Mouse (Mus musculus) embryo, embryonic 10 days (tissue): Measurements from ENCODE around the gene Nckap5.
"Not testable (repeated sequence)": the region's sequence is repeated elsewhere in the genome, so short reads cannot be mapped to it uniquely, and the experiment has no call there.

Experiments used
- DNase-seq: peaks from one replicate; pipeline ENCODE4 v3.0.0-alpha.2; 2015; ENCODE audit warnings: low spot score

Nckap5 gene

DNA sequence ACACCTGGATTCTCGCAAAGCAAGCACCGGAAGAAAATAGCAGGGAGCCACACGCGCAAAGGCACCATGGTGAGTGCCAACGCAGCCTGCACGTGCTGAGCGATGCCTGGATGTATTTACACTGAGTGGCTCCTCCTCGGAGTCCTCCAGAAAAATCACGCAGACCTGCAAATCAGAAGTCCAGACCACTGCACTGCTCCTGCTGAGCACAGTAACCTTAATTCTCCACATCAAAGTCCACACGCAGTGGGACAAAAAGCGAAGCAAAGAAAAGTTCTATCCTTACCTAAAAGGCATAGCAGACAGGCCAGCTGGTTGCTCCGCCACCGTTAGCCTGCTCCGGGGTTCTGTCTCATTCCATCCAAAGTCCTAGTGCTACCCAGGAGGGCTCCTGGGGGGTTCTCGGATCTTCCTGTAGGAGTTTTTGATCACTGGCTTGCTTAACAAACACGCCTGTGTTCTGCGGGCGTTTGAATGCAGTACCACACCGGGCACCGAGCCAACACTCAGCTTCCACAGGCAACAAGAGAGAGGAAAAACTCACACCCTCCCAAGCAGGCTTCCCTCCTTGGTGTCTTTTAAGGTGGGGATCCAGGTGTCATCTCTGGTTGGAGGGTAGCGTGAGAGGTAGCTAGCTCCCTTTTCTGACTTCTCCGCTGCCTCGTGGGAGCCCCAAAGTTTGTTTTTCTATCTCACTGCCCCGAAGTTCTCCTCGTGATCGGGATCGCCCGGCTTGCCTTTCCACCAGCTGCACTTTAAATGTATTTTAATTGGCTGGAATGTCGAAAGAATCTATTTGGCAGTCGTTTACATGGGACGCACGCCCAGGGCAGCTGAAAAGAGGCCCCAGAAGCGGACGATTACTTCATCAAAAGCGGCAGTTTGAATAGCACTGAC, at the start of gene Nckap5:
Nckap5 (minus strand) TSS at position 769 of the 897 bp plus-strand sequence.
- DNase-seq: peak; percentile 51

- DNase-seq: no peak
Observed at GRCm38 (mm10) chr1:126877495-126877894, 46.9 kb upstream of the Nckap5 start.

- no peak for DNase-seq
Observed at GRCm38 (mm10) chr1:126868372-126868771, 37.8 kb upstream of the Nckap5 start.

DNA sequence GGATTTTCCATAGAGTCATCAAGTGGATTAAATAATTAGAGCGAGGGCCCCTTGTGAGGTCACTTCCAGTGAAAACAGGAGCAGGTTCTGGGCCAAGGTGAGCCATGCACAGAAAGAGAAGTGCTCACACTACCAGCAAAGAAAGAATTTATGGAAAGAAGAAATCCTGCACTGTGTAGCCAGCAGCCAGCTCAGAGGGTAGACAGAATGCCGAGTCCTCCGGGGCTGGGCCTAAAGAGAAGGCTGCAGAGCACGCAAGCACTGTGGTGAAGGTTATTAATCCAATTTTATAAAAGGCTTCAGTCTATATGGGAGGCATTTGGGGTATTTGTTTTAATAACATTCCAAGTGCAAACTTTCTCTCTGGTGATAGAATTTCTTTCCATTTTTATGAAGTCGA, 37.3 kb upstream of the Nckap5 start:
- no peak for DNase-seq

DNA sequence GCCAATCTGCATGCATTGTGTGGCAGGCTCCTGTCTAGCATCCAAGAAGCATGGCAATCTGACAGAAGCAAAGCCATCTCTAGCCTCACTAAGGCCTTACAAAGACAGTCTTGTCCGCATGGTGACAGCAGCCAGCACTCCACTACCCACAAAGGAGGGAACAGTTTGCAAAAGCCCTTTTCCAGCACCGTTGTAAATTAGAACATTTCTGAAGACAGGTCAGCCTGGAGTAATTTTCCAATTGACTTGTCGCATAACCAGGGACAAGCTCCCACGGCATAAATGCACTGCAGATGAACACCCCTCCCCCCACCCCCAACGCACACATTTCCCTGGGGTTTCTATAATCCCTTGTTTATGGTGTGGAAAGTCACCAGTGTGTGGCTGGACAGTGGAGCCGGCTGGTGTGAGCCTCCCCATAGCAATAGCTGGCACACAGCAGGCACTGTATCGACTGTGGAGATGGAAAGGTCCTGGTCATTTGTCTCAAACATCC, 35.0 kb upstream of the Nckap5 start:
- peak; percentile 29 for DNase-seq

GRCm38 (mm10) chr1:126861816-126862215, 31.2 kb upstream of the Nckap5 start:
- DNase-seq: peak; percentile 74

DNA sequence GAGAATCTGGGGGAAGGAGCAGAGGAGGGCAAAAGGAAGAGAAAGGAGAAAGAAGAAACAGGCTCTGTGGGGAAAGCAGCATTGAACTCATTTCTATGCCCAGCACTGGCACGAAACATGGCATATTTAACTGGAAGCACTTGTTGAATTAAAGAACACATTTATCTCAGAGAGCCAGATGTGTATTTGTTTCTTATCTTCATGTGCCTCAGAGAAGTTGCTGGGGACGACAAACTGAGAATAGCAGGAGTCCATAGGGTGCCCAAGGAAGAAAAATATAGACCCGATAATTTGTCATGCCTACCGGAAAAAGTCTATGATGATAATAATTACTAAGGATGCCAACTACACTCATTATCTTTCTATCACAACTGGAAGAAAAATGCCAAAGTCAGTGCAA, 29.9 kb upstream of the Nckap5 start:
- no peak for DNase-seq

DNA sequence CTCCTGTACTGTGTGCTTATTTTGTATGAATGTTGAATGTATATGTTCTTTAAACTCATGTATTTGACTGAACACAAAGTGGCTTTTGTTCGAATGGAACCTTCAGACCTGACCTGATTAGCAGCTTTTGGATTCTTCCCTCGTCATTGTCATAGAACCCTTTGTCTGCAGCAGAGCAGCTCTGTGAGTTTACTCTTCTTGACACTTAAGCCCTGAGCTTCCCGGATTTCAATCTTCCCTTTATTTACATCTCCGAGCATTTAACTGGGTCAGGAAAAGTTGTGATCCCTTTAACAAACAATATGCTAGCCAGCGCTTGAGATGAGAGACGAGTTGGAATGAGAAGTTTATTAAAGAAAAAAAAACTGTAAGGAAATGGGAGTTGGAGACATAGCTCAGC, 18.9 kb upstream of the Nckap5 start:
- DNase-seq: no peak

- no peak for DNase-seq
Observed at GRCm38 (mm10) chr1:126846317-126846716, 15.7 kb upstream of the Nckap5 start.

DNA sequence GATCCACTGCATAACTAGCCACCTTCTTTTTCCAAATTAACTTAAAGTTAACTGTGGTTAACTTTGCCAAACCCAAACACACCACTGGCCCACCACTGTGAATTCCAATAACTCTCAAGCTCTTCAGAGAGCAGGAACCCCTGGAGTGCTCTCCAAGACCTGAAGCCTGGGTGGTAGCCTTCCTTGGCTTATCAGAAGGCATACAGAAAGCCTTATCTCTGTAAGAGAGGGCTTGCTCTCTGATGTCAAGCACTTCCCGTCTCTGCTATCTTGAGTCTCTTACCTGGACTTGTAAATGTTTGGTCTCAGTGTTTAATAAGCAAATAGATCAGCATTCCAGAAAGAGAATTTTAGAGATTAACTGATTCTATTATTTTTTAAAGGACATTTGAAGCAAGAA, 2.3 kb upstream of the Nckap5 start:
- DNase-seq: no peak

- DNase-seq: no peak
Observed at GRCm38 (mm10) chr1:126829031-126829430, 1.6 kb downstream of the Nckap5 start.

DNA sequence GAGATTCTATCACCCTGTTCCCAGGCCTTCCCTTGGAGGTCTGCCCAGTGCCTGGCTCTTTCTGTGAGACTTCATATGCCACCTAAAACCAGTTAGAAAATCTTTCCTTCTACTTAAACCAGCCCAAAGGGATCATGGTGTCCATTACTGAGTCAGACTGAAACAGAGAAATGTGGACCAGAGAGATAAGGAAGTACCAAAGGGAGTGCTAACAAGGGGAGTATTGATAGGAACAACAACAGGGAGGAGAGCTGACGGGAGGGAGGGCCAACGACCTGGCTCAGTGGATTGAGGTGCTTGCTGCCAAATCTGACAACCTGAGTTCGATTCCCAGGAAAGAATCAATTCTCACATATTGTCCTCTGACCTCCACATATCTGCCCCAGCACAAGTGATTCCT, 5.8 kb downstream of the Nckap5 start:
- no peak for DNase-seq

- no peak for DNase-seq
Observed at GRCm38 (mm10) chr1:126822246-126822645, 8.4 kb downstream of the Nckap5 start.

GRCm38 (mm10) chr1:126817381-126818034, 13.1 kb downstream of the Nckap5 start:
- peak; percentile 34 for DNase-seq

DNA sequence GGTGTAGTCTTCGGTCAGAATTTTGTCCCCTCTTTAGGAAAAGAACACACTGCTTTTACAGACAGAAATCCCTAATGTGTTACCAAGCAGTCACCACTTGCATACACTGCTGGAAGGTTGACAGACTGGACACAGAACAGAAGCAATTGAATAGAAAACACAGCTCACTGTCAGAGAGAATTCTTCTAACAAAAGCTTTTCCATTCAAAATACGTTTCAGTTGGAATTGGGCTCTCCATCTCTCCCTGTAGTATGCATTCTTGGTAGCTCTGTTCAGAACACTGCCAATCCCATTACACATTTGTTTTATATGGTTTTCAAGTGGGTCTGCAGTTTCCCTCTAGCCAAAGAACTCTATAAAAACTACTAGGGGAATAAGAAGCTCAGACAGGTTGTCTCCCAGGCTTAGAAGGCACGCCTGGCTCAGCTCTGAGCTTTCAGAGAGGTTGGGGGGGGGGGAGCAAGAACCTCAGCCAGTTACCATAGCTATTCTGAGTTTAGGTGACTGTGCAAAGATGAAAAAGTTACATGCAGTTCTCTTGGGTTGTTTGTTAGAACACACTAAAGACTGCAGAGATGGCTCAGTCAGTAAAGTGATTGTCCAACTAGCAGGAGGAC, 23.5 kb downstream of the Nckap5 start:
- DNase-seq: no peak

DNA sequence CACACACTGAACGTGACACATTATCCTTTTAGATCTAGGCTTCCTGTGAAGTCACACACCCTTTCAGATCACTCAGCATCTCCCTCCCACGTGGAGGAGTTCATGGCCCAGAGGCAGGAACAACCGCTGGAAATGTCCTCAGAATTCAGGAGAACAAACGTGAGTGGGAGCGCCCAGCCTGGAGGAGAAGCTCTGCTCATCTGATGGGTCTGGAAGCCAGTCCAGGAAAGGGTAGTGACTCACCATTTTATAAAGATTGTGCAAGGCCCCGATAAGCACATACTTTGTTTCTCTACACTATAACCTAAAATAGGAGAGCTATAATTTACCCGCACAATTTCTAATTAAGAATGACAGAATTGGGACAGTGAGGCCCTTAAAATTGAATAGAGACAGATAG, 24.1 kb downstream of the Nckap5 start:
- DNase-seq: no peak

DNA sequence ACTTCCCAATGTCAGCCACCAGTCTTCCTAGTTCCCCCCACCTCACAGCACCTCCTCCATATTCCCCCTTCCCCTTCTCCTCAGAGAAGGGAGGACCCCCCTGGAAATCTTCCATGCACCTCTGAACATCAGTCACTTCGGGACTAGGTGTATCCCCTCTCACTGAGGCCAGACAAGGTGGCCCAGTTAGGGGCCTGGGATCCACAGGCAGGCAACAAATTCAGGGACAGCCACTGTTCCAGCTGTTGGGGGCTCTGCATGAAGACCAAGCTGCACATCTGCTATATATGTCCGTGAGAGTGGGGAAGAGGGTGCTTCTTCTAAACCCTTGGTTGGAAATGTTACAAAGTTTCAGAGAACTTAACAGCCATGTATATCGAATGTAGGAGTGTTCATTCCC, 28.2 kb downstream of the Nckap5 start:
- DNase-seq: no peak

DNA sequence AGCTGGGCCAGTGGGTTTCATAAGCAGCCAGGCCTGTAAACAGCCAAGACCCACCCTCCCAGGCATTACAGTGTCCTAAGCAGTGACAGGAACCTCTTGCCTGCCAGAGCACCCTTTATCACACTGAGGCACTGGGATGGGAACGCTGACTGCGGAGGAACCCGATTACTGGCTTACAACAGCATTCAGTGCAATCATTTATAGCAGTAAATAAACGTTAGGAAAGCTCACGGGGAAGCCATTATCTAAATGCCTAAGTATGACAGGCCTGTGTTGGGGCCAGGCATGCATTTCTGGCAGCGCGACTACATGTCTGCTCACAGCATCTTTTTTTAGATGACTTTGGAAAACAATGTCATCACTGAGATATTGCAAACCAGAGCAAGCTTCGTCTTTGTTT, 28.9 kb downstream of the Nckap5 start:
- no peak for DNase-seq

GRCm38 (mm10) chr1:126799379-126799798, 31.2 kb downstream of the Nckap5 start:
- no peak for DNase-seq

DNA sequence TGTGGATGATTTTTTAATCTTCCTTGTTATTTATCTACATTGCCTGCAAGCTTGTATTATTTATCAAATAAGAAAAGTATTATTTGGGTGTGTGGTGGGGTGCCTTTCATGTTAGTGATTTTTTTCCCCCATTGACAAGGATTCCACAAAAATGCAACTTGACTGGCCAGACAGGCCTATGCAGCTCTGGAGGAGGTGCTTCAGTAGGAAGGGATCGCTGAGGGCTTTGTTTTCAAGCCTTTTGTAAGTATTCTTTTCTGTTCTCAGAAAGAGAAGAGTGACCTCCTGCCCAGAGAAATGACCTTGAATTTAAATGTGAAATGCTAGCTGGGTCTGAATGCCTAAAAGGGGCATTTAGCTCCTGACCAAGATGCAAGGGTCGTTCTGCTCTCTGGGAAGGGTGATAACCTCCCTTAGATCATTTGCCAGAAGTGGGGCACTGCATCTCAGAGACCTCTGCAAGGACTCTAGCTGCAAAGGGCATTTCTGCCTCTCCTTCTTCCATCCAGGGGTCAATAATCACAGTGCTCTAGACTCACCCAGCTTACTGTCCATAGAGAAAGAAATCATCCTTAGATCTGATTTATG, 50.2 kb downstream of the Nckap5 start:
- not testable (repeated sequence) for DNase-seq

GRCm38 (mm10) chr1:126773947-126774346, 56.7 kb downstream of the Nckap5 start:
- not testable (repeated sequence) for DNase-seq

DNA sequence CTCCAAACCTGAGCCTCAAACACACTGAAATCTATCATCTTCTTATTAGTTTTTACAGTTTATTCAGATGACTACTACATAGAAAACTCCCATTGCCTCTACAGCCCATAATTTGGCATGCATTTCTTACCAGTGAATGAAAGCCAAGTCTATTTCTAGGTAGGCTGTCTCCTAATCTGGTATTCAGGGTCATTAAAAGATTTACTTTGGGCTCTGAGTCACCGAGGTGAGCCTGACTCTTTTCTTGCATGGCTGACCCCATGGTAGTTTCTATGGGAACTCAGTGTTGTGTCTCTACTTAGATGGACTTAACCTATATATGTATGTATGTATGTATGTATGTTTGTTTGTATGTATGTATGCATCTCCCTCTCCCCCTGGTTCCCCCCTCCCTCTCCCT, 63.6 kb downstream of the Nckap5 start:
- DNase-seq: no peak
